Mouse (Mus musculus) spleen, adult 12 weeks (tissue): ENCODE data around the gene Ppie.
"Not testable (repeated sequence)": the region's sequence is repeated elsewhere in the genome, so short reads cannot be mapped to it uniquely, and the experiment has no call there.

Experiments
- DNase-seq: peaks from one replicate; pipeline ENCODE4 v3.0.0; 2022; ENCODE audit warnings: low spot score

Gene Ppie

DNA sequence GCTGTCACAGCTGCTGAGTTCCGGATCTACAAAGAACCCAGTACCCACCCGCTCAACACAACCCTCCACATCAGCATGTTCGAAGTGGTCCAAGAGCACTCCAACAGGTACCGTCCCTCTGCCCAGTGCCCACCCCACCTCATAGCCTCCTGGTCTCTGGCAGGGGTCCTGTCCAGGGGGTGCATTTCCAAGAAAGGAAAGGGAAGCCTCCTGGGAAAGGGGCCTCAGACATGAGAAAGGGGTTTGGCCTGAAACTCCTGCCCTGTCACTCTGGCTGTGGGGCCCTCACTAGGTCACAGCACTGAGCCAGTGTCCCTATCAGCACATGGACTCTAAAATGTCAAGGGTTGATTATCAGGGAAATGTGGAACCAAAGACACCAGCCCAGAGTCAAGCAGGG lies 25.1 kb downstream of the Ppie start:
- DNase-seq = not testable (repeated sequence)

DNA sequence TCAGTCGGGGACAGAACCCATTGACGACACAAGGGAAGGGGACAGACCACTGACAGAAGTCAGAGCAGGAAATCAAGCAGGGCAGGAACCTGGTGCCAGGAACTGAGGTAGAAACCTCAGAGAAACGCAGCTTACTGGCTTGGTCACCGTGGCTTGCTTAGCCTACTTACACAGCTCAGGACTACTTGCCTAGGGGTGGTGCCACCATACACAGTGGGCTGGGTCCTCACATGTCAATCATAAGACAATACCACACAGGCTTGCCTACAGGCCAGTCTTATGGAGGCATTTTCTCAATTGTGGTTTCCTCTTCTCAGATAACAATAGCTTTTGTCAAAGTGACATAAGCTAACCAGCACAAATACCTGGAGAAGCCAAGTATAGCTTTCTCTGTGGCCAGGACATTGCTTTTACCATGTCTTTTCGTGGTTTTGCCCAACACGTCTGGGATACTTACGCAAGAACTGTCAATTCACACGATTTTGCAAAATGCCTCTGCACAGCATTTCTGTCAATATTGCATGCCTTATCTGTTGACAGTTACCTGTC lies 27.5 kb downstream of the Ppie start:
- no peak for DNase-seq

DNA sequence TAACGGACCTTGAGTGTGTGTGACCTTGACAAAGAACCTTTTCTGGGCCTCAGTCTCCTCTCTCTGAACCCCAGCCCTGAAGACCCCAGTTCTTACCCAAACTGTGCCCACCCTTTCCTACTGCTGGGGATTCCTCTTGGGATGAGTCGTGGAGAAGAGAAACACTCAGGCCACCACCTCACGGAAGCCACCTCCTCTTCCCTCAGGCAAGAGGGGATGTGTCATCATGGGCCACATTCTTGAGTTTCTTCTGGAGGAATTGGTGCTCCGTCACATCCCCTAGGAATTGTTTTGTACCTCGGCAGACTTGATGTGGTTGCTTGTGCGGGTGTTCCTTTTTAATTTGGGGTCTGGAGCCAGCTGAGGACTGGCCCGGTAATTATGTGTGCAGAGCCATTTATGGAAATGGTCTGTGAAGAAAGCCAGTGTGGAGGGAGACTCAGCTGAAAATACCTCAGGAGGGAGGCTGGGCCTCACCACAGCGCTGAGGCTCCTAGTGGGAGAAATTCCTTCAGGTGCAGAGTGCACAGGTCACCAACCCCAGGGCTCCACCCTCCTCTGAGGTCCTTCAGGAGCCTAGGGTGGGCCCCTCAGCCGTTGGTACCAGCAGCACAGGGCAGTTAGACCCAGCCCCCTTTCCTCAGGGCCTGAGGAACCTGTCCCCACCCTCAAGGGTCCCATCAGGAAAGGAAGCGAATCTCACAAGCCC lies 28.3 kb downstream of the Ppie start:
- DNase-seq = not testable (repeated sequence)

DNA sequence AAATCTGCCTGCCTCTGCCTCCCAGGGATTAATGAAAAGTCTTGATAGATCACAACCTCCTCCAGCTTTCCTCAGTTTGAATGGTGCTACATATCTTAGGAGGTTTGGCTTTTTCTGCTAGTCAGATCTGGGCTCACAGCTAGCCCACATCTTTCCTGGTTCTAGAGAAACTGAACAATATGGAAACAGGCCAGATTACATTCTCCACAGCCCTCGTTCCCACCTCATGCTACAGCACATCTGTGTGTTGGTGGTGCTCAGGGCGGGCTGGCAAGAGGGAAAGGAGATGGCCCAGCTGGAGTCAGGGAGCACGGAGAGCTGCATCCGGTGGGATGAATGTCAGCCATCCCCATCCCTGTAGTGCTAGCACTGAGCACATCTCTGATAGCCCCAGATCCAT lies 29.0 kb downstream of the Ppie start:
- DNase-seq = no peak

DNA sequence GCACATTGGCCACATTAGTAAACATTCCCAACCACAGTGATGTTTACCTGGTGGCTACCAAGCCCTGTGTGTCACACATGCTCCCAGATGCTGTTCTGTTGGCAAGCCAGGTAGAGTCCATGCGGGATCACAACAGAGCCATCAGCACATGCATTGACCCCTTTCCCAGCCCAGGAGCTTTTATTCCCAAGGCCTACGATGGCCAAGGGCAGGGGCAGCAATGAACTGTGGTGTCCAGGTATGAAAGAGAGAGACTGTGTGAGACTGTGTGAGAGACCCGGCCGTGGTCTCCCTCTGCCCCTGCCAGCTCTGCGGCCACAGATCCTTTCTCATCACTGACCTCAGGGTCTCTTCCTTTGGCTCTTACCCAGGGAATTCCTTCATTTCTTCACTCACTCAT lies 31.7 kb downstream of the Ppie start:
- DNase-seq = no peak

DNA sequence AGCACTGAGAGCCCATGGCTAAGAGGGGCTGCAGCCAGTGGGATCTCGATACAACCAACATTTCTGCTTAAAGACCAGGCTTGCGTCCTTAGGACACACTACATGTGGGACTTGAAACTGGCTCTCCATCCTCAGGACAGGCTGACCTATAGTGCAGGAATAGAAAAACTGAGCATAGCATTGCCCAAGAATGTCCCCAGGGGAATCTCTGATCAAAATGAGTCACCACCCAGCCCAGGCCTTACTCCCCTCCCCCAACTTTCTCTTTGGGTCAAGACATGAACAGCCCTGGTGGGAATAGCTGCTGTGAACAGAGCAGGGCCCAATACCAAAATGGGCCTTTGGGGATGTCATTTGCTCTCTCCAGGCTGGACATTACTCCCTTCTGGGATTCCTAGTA lies 32.9 kb downstream of the Ppie start:
- no peak for DNase-seq

DNA sequence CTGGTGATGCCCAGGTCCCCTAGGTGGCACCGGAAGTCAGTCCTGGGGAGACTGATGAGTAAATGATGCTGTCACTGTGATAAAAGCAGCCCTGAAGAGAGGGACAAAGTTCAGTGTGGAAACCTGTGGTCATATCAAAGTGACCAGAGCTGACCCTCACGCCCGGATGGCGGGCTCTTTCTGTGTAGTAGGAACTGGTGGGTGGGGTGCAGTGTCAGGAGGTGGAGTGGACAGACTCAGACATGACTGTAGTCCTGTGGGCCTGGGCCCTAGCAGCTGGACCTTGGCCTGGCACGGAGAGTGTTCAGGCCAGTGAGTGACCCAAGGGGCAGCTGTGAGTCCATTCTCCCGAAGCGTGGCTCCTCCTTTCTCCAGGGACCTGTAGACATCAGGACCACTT lies 33.8 kb downstream of the Ppie start:
- not testable (repeated sequence) for DNase-seq

DNA sequence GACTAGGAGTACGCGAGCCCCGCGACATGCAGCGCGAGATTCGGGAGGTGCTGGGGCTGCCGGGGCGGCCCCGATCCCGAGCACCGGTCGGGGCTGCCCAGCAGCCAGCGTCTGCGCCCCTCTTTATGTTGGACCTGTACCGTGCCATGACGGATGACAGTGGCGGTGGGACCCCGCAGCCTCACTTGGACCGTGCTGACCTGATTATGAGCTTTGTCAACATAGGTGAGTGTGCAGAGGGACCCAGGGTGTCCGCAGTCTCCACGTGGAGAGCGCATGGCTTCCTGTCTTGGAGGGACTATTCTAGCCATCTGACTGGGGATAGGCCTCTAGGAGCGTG lies 34.3 kb downstream of the Ppie start:
- no peak for DNase-seq

DNA sequence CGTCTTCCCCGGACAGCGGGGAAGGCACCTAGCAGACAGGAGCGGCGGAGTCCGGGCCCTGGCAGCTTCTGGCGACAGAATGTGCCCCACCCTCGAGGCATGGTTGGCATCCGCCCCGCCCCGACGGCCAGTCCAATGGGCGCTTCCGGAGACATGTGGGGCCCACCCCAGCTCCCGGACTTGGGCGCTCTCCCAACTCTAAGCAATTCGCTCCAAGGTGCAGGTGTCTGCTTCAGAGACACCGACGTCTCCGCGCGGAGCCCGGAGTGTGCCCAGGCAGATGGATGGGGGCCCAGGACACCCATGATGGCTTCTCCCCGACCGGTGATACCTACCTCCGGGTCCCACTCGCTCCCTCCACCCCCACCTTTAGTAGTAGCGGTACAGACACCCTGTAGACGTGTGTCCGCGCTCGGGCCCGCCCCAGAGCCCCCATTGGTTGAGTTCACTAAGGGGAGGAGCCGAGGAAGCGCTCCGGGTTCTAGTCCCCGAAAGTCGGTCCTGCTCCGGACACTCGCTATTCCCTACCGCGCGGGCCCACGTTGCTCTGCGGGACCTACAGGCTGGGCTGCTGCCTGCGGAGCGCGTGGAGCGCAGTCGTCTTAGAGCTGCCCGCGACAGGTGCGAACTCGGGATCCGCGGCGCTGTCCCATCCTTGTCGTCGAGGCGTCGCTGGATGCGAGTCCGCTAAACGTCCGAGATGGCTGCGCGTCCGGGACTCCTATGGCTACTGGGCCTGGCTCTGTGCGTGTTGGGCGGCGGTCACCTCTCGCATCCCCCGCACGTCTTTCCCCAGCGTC lies 34.9 kb downstream of the Ppie start, which contains the start of gene Bmp8b:
TSS of gene Bmp8b (plus strand) at position 515 of the 800 bp plus-strand sequence.
- DNase-seq = no peak

DNA sequence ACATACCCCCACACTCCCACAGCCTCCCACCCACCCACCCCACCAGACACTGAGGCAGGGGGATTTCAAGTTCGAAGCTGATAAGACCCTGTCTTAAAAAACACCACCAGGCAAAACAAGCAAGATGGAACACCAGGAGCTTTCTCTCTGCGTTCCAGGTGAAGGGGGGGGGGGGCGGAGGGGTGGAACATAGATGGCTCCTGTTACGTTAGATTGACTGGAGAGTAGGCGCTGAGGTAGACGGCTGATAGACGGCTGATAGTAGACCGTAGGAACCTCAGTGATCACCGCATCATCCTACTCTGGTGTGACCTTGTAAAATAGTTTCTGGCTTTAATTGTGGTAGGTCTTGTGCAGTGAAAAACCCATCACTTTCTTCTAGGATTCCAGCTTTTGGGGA lies 45.9 kb downstream of the Ppie start:
- no peak for DNase-seq

DNA sequence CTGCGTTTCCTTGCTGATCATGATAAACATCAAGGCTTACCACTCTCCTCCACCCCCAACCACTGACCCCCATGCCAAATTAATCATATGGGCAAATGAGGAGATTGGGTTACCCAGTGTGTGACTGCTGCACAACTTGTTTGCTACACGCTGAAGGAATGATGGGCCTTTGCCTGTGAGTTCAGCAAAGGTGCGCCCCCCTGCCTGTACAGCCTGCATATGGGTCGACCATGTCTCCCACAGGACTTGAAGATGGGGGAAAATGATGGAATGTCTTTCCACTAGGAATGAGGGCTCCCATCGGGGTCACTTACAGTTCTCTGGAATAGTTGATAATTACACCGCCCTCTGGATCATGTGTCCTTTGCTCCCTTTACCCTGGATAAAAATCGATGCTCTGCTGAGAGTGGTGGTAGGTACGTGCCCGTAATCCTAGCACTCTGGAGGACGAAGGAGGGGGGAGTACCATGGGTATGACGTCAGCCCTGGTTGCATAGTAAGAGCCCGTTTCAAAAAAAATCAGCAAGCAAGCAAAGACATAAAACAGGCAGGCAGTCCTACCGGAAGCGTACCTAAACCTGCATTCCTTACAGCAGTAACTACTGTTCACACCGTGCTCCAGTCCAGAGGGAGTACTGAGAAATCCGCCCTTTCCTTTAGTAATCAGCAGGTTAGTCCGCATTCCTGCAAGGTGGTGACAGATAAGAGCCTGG lies 46.5 kb downstream of the Ppie start:
- DNase-seq = no peak

DNA sequence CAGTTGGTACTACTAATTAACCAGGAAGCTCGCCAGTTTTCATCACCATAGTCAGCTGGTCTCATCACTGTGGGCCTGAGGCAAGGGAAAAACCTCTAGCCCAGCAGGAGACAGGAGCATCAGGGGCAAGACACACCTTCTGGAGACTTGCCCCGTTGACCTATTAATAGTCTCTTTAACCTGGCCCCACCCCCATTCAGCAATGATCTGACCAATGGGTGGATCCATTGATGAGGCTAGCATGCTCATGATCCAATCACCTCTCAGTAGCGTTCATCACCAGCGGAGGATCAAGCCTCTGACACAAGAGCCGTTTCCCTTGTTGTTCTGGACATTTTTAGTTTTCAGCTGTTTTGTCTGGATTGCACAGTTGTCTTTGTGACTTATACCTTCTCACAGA lies 47.1 kb downstream of the Ppie start:
- no peak for DNase-seq

DNA sequence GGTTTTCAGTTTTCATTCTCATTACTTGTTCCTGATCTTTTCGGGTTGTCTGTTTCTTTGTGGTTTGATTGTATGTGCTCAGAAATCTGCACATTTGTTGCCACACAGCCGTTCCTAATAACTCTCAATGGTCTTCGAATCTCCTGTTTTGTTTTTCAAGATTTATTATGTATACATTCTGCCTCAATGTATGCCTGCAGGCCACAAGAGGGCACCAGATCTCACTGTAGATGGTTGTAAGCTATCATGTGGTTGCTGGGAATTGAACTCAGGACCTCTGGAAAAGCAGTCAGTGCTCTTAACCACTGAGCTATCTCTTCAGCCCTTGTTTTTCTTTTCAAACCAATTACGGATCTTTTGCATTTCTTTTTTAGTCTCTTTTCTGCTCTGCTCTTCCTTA lies 53.4 kb downstream of the Ppie start:
- no peak for DNase-seq

DNA sequence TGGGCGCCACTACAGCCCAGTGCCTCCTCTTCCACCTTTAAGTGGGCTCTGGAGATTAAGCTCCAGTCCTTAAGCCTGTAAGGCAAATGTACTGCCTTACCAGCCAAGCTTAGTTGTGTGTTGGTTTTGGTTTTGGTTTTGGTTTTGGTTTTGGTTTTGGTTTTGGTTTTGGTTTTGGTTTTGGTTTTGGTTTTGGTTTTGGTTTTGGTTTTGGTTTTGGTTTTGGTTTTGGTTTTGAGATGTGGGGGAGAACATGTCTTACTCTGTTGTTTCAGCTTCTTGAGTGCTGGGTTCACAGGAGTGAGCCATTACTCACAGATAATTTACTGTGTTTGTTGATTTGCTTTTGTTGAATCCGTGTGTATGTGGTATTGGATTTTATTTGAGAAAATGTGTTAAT lies 54.5 kb downstream of the Ppie start:
- no peak for DNase-seq

DNA sequence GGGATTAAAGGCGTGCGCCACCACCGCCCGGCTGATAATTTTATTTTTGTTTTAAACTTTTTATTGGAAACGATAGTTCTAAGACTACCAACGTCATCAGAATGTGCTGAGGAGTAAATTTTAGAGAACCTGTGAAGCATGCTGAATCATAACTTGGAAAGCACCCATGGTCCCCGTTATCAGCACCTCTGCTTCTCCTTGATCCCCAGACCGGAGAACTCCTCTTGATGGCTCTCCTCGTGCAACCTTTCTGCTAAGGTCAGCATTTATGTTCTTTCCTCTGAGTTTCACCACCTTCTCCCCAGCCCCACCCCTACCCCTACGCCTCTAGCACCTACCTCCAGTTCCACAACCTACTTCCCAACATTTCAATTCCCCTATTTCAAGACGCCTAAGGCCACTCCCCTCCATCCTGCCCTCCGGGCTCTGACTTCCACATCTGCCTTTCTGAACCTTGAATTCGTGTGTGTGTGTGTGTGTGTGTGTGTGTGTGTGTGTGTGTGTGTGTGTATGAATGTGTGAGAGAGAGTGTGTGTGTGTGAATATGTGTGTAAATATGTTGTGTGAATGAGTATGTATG lies 56.3 kb downstream of the Ppie start:
- DNase-seq = no peak

DNA sequence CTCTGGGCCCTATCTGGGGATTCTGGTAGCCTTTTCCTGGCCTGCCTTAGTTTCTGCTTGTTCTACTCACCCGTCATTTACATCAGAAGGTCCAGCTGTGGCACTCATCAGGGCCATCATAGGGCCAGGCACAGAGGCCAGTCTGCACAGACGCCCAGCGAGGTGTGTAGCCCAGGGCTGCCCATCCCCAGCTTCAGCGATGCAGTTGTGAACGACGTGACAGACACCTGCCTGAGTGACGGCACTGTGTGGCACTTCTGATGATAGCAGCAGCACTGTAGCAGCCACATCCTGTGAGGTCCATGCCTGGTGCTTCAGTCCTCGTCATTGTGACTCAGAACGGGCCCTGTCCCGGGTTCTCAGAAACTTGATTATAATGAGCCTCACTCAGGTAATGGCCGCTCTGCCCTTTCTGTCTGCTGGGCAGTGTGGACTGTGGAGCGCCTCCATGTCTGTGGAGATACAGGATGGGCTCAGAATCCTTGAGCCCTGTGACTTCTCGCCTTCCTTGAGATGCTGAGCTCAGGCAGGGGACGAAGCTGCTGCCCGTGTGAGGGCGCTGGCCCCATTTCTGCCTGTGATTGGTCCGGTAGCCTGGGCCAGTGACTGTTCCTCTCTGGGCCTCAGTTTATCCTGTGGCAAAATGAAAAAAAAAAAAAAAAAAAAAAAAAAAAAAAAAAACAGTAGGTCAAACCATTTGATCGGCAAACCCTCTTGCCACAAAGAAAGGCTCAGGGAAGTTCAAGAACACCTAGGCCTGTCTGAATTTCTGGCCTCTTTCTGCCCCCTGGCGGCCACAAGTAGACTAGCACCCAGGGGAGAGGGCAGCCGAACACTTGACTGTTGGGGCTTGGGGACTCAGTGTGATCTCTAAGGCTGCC lies 57.2 kb downstream of the Ppie start:
- peak; percentile 56 for DNase-seq

DNA sequence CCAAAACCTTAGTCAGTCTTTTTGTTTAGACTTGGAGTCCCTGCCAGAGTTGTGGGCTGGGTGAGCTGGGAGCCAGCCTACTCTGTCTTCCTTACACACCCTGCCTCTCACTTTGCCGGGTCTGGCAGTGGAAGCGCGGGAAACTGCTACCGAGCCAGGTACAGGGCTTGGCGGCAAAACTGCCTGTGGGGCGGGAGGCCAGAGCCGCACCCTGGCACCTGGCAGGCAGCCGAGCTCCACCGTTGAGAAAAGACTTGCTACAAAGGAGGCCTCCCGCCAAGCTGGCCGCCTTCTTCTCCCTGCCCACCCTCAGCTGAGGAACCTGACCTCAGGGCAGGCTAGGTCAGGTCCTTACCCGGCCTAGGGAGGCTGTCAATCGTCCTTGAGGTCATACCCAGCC lies 59.0 kb downstream of the Ppie start:
- peak; percentile 73 for DNase-seq

DNA sequence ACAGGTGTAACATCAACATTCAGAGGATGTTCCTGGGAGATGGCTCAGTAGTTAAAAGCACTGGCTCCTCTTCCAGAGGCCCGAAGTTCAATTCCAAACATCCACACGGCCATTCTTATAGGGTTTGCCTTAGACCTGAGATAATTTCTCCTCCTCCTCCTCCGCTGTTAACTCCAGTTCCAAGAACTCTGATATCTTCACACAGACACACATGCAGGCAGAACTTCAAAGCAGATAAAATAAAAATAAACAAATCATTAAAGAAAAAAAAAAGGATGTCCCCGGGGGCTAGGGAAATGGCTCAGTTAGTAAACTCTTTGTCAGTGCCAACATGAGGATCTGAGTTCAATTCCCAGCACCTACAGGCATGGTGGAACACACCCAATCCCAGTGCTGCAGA lies 61.5 kb downstream of the Ppie start:
- DNase-seq = peak; percentile 5
